Mouse (Mus musculus) skeletal muscle tissue, adult 2 months (tissue): ENCODE measurements around the gene Cryzl2.
A peak's percentile ranks its signal among the peaks of the same experiment; 100 is the strongest.

Experiments
- DNase-seq: peaks from one replicate; pipeline ENCODE4 v3.0.0-alpha.2; 2012; ENCODE audit warnings: low read depth, low spot score

The Cryzl2 gene

DNA sequence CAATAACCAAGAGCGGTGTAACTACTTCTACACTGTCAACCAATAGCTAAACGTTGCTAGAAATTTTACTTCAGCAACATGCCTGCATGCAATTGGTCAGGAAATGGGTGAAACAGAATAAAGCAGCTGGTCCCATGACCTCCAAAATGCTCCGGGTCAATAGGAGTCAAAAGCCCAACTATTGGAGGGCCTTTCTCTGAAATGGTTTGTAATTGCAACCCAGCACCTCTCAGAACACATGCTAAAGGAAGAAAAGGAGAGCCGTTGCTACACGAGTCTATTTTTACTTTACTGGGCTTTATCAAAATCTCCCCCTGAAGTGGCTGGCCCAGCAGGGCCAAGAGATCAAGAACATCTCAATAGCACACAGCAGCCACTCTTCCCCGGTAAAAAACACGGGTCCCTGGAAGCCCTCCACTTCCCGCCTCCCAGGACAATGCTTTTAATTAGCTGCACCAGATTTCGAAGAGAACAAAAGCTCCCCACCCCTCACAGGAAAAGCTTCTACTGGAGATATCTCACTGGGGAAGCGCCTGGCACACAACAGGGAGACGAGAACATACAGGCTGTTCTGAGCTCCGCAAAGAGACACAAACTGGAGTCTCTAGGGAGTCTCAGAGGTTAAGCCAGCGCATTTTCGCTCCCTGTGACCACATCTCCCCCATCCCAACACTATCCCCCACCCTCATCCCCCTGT, 15.2 kb upstream of the Cryzl2 start:
- no peak for DNase-seq

DNA sequence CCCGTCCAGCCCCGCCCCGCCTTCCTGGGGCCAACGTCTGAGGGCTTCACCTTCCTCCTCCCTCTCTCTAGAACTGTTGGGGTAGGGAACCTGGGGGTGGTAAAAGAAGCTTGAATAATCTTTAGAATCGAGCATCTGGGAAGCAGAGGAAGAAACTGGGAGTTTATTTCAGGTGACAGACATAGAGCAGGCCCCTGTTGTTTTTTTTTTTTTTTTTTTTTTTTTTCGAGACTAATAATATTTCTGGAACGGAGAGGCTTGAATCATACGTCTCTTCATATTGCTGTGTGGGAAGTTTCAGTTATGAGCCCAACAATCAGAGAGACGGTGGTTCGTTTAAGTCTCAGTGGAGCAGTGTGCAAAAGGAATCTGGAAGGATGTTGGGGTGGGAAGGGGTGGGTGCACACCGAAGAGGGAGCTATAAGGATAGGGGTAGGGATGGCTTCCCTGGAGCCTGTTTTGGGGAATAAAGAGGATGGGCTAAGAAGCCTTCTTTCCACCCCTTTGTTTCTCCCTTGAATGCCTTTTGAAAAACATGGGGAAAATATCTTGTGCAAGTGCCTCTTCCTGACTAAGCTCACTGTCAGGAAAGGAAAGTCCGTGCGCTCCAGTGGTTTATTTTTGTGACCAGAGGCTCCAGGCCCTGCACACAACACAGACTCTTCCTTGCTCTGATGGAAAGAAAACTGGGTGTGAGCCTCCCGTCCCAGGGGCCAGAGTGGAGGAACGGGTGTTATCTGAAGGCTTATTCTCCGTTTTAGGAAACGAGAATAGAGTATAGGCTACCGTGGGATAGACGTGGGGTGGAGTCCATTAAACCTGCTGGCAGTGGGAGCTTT, 14.4 kb upstream of the Cryzl2 start:
- DNase-seq = no peak

DNA sequence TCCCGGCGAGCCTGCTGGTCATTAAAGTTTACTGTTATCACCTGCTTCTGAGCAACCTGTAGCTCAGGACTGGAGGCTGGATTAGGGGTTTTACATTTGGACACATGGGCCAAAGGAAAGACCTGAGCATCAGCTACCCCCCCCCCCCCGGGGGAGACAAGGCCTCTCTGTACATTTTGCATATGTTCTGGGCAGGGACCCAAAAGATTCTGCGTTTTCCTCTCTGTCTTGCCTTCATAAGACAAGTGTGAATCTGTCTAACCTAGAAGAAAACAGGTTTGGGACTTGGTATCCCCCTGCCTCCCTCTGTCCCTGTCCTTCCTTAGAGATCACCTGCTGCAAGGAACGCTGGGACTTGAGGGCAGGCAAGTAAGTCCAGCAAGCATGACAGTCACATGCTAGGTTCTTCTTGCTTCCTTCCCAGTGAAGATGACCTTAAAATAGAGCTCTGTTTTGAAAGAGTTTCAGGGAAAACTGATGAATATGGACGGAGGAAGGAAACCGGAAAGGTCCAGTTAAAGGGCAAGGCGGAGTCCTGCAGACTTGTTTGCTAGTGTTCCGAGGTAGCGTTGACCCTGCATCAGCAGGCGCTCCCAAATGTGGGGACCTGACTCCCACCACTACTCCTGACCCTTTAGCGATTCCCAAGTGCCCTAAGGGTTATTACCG, 13.6 kb upstream of the Cryzl2 start:
- DNase-seq = no peak

DNA sequence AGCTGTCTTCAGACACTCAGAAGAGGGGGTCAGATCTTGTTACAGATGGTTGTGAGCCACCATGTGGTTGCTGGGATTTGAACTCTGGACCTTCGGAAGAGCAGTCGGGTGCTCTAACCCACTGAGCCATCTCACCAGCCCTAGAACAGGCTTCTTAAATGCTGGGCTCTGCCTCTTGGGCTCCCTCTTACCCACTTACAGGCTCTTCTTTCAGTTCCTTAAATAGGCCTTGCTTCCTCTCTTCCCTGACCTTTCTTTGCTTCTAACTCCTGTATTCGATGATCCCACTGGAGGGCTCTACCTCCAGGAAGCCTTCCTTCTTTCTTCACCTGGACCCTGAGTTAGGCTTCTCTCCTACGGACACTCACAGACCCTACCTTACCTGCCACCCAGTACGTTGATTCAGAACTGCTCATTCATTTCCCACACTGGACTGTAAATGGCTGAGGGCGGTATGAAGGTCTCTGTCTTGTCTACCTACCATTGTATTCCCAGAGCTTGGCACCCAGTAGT, 12.9 kb upstream of the Cryzl2 start:
- DNase-seq = peak; percentile 25

DNA sequence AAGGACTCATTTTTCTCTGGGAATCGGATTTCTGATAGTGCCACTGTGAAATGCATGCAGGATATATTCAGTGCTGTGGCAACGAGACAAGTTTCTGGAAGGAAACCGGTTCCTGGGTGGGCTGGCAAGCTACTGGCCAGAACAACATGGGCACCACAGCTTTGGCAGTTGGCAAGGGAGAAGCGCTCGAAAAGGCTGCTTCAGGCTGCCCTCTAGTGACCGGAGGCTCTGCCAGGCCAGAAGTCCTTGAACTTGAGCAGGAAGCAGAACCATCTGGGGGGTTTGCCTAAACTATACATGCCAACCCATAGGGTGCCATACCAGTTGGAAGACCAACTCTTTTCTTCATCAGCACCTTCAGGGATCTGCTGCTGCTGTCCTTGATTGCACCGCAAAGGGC, 12.1 kb upstream of the Cryzl2 start:
- DNase-seq = no peak

DNA sequence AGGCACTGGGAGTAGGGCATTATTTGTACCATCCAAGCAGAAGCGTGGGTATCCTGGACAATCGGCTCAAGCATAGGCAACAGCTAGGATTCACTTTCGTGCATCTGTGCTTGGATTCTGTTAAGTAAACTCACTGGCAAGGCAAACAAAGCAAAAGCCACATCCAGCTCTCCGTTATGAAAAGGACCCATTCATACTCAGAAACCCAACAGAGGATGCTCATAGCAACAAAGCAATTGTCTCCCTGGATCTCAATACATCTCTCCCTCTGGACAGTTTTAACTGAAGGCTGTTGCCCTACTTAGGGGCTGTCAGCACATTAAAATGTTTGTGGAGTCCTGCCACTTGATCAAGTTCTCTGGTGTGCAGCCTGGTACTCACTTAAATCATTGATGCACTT, 11.2 kb upstream of the Cryzl2 start:
- no peak for DNase-seq

DNA sequence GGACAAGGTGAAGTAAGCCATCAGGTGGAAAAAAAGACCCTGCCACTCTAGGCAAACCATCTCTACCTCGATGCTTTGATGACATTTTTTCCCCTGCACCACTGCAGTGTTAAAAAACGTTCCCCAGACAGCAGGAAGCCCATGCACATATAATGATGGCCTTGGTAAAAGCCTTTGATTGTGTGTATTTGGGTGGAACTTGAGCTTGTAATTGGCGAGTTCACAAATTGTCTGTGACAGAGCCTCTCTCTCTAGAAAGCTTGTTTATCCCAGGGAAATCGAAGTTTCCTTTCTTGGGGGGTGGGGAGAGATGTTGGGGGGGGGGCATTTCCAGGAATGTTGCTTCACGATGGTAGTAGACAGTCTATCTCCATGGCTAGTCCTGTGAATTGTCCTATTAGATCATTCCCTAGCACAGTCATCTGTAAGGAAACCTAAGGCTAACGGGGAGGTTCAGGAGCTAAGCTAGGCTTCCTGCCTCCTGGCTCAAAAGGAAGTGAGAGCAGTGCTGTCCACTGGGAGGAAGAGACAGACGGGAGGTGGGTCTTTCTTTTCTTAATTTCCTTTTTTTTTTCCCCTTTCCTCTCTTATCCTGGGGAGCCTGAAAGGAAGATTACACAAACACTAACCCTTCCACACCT, 10.1 kb upstream of the Cryzl2 start:
- no peak for DNase-seq

DNA sequence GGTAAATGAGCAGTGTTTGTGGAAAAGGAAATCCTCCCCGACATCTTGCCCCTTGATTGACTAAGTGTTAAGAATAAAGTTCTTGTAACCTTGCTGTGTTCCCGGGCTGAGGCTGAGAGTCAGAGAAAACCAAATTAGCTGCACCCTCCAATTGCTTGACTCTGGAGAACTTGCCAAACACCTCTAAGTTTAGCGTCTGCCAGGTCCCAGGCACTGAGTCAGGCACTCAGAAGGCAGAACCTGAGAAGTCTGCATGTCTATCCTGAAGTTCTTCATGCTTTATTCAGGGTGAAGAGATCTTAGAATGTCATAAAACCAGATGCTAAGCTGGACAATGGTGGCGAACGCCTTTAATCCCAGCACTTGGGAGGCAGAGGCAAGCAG, 9.6 kb upstream of the Cryzl2 start:
- DNase-seq = no peak

DNA sequence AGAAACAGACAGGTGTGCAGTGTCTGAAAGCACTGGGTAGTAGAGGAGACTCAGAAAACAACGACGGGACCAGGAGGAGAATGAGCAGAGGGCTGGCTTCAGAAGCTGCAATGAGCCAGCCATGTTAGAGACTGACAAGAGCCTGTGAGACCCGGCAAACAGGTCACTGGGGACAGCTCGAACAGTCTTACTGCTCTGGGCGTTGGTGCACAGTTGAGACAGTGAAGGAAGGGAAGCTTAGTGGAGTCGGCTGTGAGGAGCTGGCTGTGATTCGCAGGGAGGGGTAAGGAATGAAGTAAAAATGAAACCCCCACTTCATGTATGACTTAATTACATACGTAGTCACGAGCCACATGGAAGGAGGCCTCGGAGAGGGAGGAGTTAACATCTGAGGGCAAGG, 8.8 kb upstream of the Cryzl2 start:
- DNase-seq = no peak

DNA sequence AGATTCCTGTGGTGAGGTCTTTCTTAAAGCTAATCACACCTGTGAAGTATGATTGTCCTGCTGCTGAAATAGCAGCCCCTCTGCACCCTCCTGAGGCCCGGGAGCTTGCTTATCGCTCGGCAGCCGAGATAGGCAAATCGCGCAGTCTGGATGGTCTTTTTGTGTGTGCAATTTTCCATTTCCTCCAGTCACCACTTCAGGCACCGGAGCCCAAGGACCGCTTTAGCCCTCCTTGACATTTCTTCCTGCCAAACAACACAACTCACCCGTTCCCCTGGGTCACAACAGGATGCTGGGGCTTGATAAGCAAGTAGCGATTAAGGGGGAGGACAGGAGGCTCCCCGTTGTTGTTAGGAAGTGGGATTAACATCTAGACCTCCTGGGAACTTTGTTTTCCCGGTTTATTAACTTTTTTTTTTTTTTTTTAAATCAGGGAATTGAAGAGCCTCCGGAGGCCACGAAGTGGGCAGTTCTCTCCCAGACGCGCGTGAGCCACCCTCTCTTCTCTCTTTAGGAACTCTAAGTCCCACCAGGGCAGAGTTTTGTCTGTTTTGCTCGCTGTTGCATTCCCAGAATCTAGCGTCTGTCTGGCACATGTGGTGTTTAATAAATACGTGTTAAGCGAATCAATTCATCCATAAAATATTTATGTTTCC, 8.3 kb upstream of the Cryzl2 start:
- DNase-seq = peak; percentile 63

DNA sequence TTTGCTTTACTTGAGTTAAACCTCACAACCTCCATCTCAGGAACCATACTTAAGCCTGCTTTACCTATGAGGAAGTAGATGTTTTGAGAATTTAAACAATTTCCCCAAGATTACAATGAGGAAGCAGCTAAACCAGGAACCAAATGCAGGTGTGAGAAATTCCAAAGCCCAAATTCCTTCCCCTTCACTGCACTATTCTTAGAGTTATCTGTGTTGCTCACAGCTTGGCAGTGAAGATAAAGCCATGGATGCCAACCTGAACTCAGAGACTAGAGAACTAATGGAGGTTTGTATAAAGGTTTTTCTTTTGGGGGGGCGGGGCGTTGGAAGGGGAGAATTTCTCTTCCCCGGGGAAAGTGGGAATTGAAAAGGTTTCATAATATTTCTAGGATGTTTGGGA, 6.1 kb upstream of the Cryzl2 start:
- DNase-seq = no peak

DNA sequence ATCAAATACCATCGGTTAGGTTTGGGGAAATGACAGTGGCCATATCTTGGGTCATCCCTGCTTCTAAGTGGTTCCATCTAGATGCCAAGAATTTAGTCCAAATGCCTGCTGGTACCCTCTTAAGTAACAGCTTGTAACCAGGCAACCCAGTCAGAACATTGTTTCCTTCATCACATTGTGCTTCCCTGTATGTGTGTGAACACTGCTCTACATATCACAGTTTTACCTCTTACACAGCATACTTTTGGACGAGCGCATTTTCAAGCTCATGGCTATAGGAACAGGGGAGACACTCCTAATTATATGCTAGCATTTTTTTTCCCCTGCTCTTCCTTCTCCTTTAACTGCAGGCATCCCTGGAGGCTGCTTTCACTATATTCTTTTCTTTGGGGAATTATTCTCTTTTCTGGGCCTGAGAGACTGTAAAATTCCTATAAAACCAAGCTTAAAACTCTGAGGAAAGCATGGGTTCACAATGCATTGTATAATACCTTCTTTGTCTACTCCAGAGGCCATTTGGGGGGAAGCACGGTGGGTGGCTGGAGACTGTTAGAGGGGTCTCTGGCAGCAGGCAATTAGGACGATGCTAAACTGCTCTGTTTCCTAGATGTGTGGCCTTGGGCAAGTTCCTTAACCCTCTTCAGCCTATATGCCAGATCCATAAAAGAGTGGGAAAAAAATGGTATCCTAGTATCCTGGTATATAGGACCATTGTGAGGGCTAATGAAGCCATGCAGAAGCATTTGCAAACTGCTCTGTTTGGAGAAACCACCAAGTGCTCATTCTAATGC, 5.4 kb upstream of the Cryzl2 start:
- no peak for DNase-seq

DNA sequence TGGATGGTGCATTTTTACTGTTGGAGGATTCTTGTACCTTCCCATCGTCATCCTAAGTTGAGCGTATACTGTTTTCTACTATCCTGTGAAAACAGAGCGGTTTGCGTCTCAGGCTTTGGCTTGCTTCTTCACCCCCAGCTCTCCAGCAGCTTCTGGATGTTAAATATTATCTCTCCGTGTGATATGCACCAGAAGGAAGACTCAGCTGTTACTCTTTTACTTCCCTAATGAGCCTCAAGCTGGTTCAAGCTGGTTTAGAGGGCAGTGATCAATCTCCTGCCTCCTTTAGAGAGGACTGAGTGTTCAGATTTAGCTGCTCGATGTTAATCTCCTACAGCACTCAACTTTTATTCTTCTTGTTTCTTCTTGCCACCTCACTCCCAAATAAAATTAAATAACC, 3.5 kb upstream of the Cryzl2 start:
- DNase-seq = no peak

DNA sequence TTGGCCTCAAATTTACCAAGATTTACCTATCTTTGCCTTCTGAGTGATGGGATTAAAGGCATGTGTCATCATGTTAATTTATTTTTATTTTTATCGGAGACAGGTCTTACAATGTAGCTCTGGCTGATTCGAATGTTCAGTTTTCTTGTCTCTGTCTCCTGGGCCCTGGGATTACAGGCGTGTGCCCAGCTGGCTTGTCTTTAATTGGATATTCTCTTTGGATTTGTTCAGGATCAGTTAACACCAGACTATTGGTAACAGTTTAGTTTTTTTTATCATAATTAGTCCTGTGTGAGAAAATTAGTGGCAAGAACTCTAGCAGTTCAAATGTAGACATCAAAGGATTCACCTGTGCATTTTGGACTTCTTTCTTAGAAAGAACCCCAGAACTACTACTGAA, 588 bp upstream of the Cryzl2 start:
- DNase-seq = no peak

DNA sequence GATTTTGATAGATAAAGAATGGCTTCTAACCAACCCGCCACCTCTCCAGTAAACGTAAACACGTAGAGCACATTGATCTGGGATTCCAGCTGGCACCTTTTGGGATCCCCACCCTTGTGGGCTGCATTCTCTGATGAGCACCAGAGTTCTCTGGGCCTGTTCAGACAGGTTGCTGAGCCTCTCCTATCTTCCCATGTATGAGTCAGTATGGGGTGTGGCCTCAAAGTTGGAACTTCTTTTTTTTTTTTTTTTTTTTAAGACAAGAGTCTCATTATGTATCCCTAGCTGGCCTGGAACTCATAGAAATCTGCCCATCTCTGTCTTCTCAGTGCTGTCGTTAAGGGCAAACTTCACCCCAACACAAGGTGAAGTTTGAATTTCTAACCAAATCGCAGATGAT, 1.5 kb downstream of the Cryzl2 start:
- no peak for DNase-seq

DNA sequence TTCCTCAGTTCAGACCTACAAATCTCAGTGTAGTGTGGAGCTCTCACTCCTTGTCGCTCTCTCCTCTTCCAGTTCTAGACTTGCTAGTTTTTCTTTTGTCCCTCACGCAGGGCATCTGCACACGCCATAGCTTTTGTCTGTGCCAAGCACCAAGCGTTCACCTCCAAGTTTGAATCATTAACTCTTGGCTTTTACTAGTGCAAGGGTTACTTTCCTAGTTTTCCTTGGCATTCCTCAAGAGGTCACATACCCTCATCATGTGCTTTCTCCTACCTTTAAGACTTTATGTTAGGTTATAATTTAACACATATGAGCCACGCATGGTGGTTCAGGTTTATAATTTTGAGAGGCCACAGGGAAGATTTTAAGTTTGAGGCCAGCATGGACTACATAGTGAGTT, 2.9 kb downstream of the Cryzl2 start:
- DNase-seq = no peak

DNA sequence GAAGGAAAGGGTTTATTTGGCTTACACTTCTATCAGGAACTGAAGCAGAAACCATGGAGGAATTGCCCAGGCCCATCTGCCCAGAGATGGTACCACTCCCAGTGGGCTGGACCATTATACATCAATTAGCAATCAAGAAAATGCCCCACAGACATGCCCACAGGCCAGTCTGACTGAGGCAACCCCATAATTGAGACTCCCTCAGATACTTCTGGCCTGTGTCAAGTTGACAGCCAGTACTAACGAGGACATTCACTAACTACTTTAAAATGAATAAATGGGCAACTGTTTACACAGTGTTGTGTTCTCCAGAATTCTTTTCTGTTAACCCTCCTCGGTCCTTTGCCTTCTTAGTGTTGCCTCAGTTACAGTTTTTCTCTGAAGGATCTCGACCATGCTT, 4.0 kb downstream of the Cryzl2 start:
- no peak for DNase-seq

DNA sequence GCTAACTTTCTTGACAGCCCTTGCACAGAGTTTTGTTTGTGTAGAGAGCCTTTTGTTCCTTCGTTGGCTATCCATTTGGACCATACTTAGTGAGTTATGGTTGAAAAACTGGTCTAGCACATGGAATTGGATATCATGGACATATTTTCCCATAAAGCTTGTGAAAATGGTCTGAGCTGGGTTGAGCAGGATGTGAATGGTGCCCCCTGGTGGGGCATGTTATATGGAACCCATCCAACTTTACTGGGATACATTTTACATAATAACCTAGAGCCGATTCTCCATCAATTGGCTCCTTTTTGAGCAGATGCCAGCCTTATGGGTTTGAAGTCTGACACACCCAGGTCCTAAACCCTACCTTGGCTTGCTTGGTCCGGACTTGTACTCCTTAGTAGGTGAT, 6.8 kb downstream of the Cryzl2 start:
- no peak for DNase-seq

DNA sequence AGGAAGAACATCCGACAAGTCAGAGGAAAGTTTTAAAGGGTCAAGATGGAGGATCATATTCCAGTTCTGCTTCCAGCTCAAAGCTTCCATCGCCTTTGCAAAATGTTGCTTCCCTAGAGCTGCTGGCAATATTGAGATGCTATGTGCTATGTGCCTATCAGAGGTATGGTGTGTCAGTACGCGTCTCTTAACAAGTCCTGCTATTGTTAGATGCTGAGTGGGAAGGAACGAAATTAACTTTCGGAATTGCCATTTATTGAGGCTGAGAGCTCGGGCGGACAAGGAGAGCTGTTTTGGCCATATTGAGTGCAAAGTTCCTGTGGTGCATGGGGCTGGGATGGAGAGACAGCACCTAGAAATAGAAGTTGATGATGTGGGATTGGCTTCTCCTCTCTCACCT, 9.5 kb downstream of the Cryzl2 start:
- no peak for DNase-seq

DNA sequence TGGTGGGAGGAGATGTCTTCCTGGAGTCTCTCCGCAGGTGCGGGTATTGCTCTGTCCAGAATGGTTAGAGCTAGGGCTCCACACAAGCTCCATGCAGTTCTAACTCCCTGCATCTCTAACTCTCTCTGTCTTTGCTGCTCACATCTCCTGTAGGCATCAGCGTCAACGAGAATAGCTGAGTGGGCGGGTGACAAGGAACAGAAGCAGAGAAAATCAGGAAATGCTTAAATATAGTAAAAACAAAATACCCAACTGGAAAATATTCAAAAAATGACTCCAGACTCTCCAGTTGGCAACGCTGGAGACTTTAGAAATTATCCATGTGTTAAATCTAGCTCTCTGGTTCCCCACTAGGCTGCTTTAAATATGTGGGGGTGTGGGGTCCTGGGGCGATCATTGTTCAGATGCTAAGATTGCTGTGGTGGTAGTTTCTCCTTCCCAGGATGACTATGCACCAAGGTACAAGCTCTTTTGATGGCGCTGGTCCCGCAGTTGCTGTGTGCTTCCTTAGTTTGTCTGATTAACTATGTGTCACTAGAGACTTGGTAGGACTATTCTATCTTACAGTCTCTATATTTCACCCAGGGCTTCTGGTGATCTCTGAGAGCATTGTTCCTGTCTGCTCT, 12.5 kb downstream of the Cryzl2 start:
- DNase-seq = no peak
